Mouse (Mus musculus) neural tube, embryonic 12.5 days (tissue): ENCODE results near the gene Rab22a. TPM values are rescaled to one million over a fixed set of nuclear protein-coding genes. Genes with fewer than 3 reads are reported as not detected.

Experiments used
- ATAC-seq: fragments of 200-750 bp; cut with Nextera tagmentation; 2 replicates; pipeline ENCODE4 v1.8.0; 2017; ENCODE audit warnings: low read depth, mild to moderate bottlenecking, moderate TSS enrichment, moderate library complexity; ENCODE audit not compliant: low FRiP score
- H3K27ac ChIP-seq: fragments of 300-500 bp; sonication (generic); 2 replicates; pipeline ENCODE4 v1.5.1; 2016
- H3K27me3 ChIP-seq: fragments of 300-500 bp; sonication (generic); replicated peaks from 2 replicates; pipeline ENCODE4 v1.6.1; 2016; ENCODE audit warnings: mild to moderate bottlenecking
- H3K36me3 ChIP-seq: fragments of 300-500 bp; sonication (generic); 2 replicates; pipeline ENCODE4 v1.6.1; 2016; ENCODE audit warnings: mild to moderate bottlenecking
- H3K4me1 ChIP-seq: fragments of 300-500 bp; sonication (generic); 2 replicates; pipeline ENCODE4 v1.6.1; 2016
- H3K4me2 ChIP-seq: fragments of 300-500 bp; sonication (generic); replicated peaks from 2 replicates; pipeline ENCODE4 v1.6.1; 2016; ENCODE audit warnings: mild to moderate bottlenecking
- H3K4me3 ChIP-seq: fragments of 300-500 bp; sonication (generic); 2 replicates; pipeline ENCODE4 v1.5.1; 2016
- H3K9ac ChIP-seq: fragments of 300-500 bp; sonication (generic); 2 replicates; pipeline ENCODE4 v1.6.1; 2016; ENCODE audit warnings: mild to moderate bottlenecking
- H3K9me3 ChIP-seq: fragments of 300-500 bp; sonication (generic); 2 replicates; pipeline ENCODE4 v1.6.1; 2016; ENCODE audit warnings: mild to moderate bottlenecking
- WGBS: fragments of 180-500 bp; shearing (Covaris S2); methylation state at CpG from one replicate; pipeline ENCODE4 v1.1.7; 2016; 5-methylcytosine and 5-hydroxymethylcytosine counted together
- polyA plus RNA-seq: library from polyadenylated mRNA; unstranded; fragments of >200 nt; fragmentation: Nextera tagmentation; extraction: Ambion mirVana; gene quantifications from 2 replicates; pipeline ENCODE4 v1.2.1, GENCODE M21; 2016

Rab22a gene
- polyA plus RNA-seq, 1 experiment from 2014 or later: 54.7 TPM

- no peak overlapping the region for H3K27ac ChIP-seq
Measured at GRCm38 (mm10) chr2:173647197-173647911, 12.2 kb upstream of the Rab22a start.

GRCm38 (mm10) chr2:173649762-173650161 is 9.8 kb upstream of the Rab22a start:
- 0 out of 2 replicates have a peak, but pooled peaks have one; percentile 30 for ATAC-seq
- Histone ChIP-seq H3K4me2 (no peak overlapping the region), H3K4me1 (0 out of 2 replicates have a peak, but pooled peaks cover 8% of the 10 kb centered on the region), H3K4me3 (no peak overlapping the region), H3K36me3 (no peaks in the 10 kb centered on the region; the same call in 1 of the 2 replicates), H3K9me3 (no peaks in the 10 kb centered on the region), H3K9ac (no peak overlapping the region), H3K27ac (no peak overlapping the region), H3K27me3 (no peaks in the 10 kb centered on the region)
- 45% methylated on average over 10 of the region's 10 CpGs for whole genome bisulfite sequencing

More at GRCm38 (mm10) chr2:173647197-173647911, 12.2 kb upstream of the Rab22a start:
- WGBS: 82% methylated on average over 19 of the region's 19 CpGs
- Histone ChIP-seq H3K27me3 (no peaks in the 10 kb centered on the region), H3K36me3 (no peaks in the 10 kb centered on the region; the same call in 1 of the 2 replicates), H3K9me3 (no peaks in the 10 kb centered on the region), H3K4me2 (no peak overlapping the region), H3K9ac (no peak overlapping the region), H3K4me3 (no peak overlapping the region), H3K4me1 (0 out of 2 replicates have a peak, but pooled peaks cover 8% of the 10 kb centered on the region)
- ATAC-seq: no peak

DNA sequence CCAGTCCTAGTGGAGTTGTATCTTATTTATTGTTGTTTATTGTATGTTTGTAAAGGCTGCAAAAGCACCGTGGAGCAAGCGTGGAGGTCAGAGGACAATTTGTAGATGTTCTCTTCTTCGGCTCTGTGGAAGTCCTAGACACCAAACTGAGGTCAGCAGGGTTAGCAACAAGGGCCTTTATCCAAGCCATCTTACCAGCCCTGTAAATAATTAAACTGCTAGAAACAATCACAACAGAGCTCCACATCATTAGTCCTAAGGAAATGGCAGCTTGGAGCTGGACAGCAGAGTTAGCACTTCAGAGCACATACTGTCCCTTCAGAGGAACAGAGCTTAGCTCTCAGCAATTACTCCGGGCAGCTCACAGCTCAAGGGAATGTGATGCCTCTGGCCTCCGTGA is 6.0 kb upstream of the Rab22a start:
- H3K4me2 ChIP-seq: no peak overlapping the region
- no peaks in the 10 kb centered on the region for H3K36me3 ChIP-seq
- no peaks in the 10 kb centered on the region for H3K27me3 ChIP-seq
- no peaks in the 10 kb centered on the region for H3K9me3 ChIP-seq
- ATAC-seq: no peak
- no peak overlapping the region for H3K4me3 ChIP-seq
- whole genome bisulfite sequencing: 73% methylated on average over 5 of the region's 5 CpGs
- peaks cover 19% of the 10 kb centered on the region for H3K4me1 ChIP-seq
- no peak overlapping the region for H3K27ac ChIP-seq
- H3K9ac ChIP-seq: no peak overlapping the region

DNA sequence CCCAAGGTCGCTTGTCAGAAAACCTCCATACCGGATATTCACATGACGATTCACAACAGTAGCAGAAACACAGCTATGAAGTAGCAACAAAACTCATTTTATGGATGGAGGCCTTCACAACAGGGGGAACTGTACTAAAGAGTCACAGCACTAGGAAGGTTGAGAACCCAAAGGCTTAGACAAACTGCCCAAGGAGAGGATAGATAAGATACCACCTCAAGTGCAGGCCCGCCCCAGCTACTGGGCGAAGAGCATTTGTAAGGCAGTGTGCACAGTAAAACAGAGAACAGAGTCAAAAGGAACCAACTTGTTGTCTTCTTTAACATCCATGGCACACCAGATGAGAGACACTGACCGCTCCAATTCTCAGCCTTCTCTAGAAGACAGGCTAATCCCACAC is 1.8 kb upstream of the Rab22a start:
- Histone ChIP-seq H3K4me3 (no peak overlapping the region), H3K36me3 (peaks cover 12% of the 10 kb centered on the region), H3K4me2 (peak overlapping the region; percentile 94; the same call in 1 of the 2 replicates), H3K4me1 (peaks cover 32% of the 10 kb centered on the region), H3K9ac (no peak overlapping the region), H3K27me3 (no peaks in the 10 kb centered on the region), H3K27ac (no peak overlapping the region), H3K9me3 (no peaks in the 10 kb centered on the region)
- no peak for ATAC-seq
- WGBS: 87% methylated on average over 6 of the region's 6 CpGs

DNA sequence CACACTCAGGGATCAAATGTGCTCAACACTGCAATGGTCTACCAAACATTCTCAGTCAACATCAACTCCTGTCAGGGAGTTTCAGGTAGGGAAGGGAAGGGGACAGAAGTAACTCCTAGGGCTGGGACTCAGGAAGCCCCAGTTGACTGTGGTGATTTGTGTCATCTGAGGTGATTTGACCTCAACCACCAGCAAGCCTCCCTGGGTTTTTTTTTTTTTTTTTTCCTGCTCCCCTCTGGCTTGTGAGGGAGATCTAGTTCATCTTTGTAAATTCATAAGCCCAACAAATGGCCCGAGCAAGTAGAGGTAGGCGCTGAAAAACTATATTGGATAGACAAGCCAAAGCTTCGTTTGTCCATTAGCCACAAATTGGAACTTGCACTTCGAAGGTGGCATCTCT is 1.0 kb upstream of the Rab22a start:
- H3K9me3 ChIP-seq: no peaks in the 10 kb centered on the region
- peaks cover 32% of the 10 kb centered on the region for H3K4me1 ChIP-seq
- no peak overlapping the region for H3K27ac ChIP-seq
- peak overlapping the region; percentile 94 for H3K4me2 ChIP-seq
- peak overlapping the region; percentile 93; the same call in 1 of the 2 replicates for H3K4me3 ChIP-seq
- WGBS: 85% methylated on average over 4 of the region's 4 CpGs
- H3K9ac ChIP-seq: no peak overlapping the region
- peaks cover 20% of the 10 kb centered on the region for H3K36me3 ChIP-seq
- ATAC-seq: no peak
- H3K27me3 ChIP-seq: no peaks in the 10 kb centered on the region

DNA sequence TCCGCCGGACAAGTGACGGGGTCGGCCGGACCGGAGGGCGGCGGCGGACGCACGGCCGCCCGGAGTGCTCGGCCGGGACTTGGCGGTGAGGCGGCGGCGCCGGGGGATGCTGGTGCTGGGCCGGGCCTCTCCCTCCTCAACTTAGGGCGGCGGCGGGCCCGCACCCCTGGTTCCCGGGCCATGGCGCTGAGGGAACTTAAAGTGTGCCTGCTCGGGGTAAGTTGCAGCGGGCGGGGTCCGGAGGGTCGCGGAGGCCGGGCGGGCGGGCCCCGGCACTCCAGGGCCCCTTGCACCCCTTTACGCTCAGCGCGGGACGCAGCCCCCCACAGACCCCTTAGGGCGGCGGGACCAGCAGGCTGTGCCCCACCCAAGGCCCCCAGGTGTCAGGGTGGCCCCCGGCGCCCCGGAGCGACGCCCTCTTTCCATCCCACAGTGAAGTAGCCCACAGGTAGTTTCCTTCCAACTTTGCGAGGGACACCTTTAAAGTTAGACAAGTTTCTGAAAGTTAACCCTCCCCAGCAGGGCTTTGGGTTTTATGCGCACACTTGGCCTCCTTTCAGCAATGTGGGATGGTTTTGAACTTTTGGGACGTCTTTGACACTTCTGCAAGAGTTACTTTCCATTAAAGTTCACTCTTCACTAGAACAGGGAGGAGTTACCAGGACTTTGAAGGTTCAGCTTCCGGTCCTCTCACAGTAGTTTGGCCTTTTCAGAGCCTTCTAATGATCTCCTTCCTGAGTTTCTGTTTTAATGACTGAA is 545 bp downstream of the Rab22a start:
- WGBS: 1% methylated on average over 52 of the region's 52 CpGs
- peaks cover 36% of the 10 kb centered on the region for H3K36me3 ChIP-seq
- H3K9me3 ChIP-seq: no peaks in the 10 kb centered on the region
- peak overlapping the region; percentile 93 for H3K4me3 ChIP-seq
- H3K4me2 ChIP-seq: peak overlapping the region; percentile 94
- H3K9ac ChIP-seq: peak overlapping the region; percentile 87
- peaks cover 32% of the 10 kb centered on the region for H3K4me1 ChIP-seq
- no peaks in the 10 kb centered on the region for H3K27me3 ChIP-seq
- peak; percentile 73; the same call in 1 of the 2 replicates for ATAC-seq
- no peak overlapping the region for H3K27ac ChIP-seq

GRCm38 (mm10) chr2:173662255-173662950 is 2.8 kb downstream of the Rab22a start:
- peaks cover 41% of the 10 kb centered on the region for H3K36me3 ChIP-seq
- H3K4me1 ChIP-seq: peaks cover 29% of the 10 kb centered on the region
- H3K4me3 ChIP-seq: no peak overlapping the region
- H3K4me2 ChIP-seq: no peak overlapping the region
- H3K9me3 ChIP-seq: no peaks in the 10 kb centered on the region
- no peak overlapping the region for H3K27ac ChIP-seq
- no peaks in the 10 kb centered on the region for H3K27me3 ChIP-seq
- ATAC-seq: no peak
- WGBS: 93% methylated on average over 9 of the region's 9 CpGs
- H3K9ac ChIP-seq: no peak overlapping the region

DNA sequence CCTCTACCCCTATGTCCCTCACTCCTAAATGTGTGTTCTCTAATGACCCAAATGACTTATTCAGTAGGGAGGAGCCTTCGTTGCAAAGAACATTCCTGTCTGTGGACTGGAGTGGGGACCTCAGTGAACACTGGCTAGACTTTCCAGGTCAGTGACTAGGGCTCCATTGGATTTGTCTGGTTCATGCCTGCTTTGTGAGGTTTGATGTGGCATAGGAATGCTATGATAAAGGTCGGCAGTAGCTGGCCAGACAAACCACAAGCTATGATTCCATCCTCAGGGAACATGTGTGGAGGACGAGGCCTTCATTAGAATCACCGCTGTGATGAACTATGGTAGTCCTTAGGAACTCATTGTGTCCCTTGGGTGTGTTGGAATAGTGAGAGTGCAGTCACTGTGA is 5.2 kb downstream of the Rab22a start:
- Histone ChIP-seq H3K27me3 (no peaks in the 10 kb centered on the region), H3K4me1 (peaks cover 12% of the 10 kb centered on the region), H3K4me2 (no peak overlapping the region), H3K9me3 (no peaks in the 10 kb centered on the region), H3K27ac (no peak overlapping the region), H3K4me3 (no peak overlapping the region), H3K9ac (no peak overlapping the region), H3K36me3 (peaks cover 41% of the 10 kb centered on the region)
- WGBS: 81% methylated on average over 4 of the region's 4 CpGs
- ATAC-seq: no peak

DNA sequence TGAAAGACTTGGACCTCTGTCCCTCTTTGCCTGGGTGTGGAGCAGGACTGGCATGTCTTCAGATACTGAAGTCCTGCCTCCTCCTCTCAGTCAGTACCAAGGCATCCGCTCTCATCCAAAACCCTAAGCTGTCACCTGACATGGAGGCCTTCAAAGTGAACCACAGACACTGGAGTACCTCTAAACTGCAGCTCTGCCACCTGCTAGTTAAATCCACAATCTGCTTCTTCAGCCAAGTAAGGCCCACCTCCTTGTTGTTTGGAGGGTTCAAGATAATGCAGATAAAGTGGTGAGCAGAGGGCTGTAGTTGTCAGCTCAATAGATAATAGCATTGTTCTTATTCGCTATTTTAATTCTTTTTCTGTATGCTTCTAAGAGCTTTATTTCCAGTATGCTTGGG is 5.7 kb downstream of the Rab22a start:
- no peak overlapping the region for H3K27ac ChIP-seq
- H3K4me3 ChIP-seq: no peak overlapping the region
- no peaks in the 10 kb centered on the region for H3K9me3 ChIP-seq
- no peak overlapping the region for H3K9ac ChIP-seq
- H3K27me3 ChIP-seq: no peaks in the 10 kb centered on the region
- no peak for ATAC-seq
- WGBS: 93% methylated on average over 2 of the region's 2 CpGs
- peaks cover 10% of the 10 kb centered on the region for H3K4me1 ChIP-seq
- peaks cover 41% of the 10 kb centered on the region for H3K36me3 ChIP-seq
- H3K4me2 ChIP-seq: no peak overlapping the region

GRCm38 (mm10) chr2:173666876-173667275 is 7.3 kb downstream of the Rab22a start:
- H3K9ac ChIP-seq: no peak overlapping the region
- no peak overlapping the region for H3K4me3 ChIP-seq
- H3K27ac ChIP-seq: no peak overlapping the region
- no peaks in the 10 kb centered on the region for H3K9me3 ChIP-seq
- H3K27me3 ChIP-seq: no peaks in the 10 kb centered on the region
- H3K36me3 ChIP-seq: peaks cover 38% of the 10 kb centered on the region
- 86% methylated on average over 3 of the region's 3 CpGs for WGBS
- H3K4me2 ChIP-seq: no peak overlapping the region
- no peak for ATAC-seq
- H3K4me1 ChIP-seq: no peaks in the 10 kb centered on the region

DNA sequence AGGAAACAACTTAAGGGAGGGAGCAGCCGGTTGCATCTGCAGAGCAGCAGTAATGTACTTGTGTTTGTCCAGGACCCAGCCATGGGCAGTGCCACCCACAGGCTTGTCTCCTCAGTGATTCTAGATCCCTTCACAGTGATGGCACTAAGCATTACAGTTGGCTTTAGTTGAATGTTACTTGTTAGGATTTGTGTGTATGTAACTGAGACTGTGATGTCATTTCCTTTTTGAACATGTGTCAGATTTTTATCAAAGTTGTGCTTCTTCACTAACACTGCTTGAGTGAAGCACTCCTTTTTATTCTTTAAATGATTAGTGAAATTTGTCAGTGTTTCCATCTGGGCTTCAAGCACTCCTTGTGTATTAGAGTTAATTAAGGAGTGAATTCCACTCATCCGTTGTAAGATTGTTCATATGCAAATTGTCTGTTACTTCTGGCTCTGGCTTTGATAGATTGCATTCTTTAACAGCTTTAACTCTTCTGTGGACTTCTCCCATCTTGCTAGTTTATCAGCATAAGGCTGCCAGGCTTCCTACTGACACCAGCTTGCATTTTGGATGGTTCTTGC is 12.9 kb downstream of the Rab22a start:
- Histone ChIP-seq H3K4me2 (no peak overlapping the region), H3K27ac (no peak overlapping the region), H3K4me3 (no peak overlapping the region), H3K36me3 (peaks cover 7% of the 10 kb centered on the region; the same call in 1 of the 2 replicates), H3K9ac (no peak overlapping the region), H3K4me1 (peaks cover 3% of the 10 kb centered on the region; the same call in 1 of the 2 replicates), H3K9me3 (no peaks in the 10 kb centered on the region), H3K27me3 (no peaks in the 10 kb centered on the region)
- 60% methylated on average over 2 of the region's 2 CpGs for WGBS
- ATAC-seq: no peak

GRCm38 (mm10) chr2:173673469-173673868 is 13.9 kb downstream of the Rab22a start:
- Histone ChIP-seq H3K27ac (no peak overlapping the region), H3K4me3 (no peak overlapping the region), H3K4me2 (no peak overlapping the region), H3K9ac (no peak overlapping the region), H3K4me1 (peaks cover 3% of the 10 kb centered on the region; the same call in 1 of the 2 replicates), H3K36me3 (peaks cover 7% of the 10 kb centered on the region; the same call in 1 of the 2 replicates), H3K9me3 (no peaks in the 10 kb centered on the region), H3K27me3 (no peaks in the 10 kb centered on the region)
- 92% methylated on average over 1 of the region's 1 CpGs for WGBS
- ATAC-seq: no peak
